Mouse (Mus musculus) intestine, embryonic 15.5 days (tissue): ENCODE measurements around the gene Il1rl2. TPM values are rescaled to one million over a fixed set of nuclear protein-coding genes. Genes with fewer than 3 reads are reported as not detected.

ENCODE experiments used
- ATAC-seq: fragments of 200-750 bp; cut with Nextera tagmentation; 2 replicates; pipeline ENCODE4 v1.8.0; 2017; ENCODE audit warnings: moderate TSS enrichment, moderate library complexity
- H3K27ac ChIP-seq: fragments of 300-500 bp; sonication (generic); 2 replicates; pipeline ENCODE4 v1.5.1; 2015; ENCODE audit warnings: mild to moderate bottlenecking, inconsistent platforms
- H3K27me3 ChIP-seq: fragments of 300-500 bp; sonication (generic); replicated peaks from 2 replicates; pipeline ENCODE4 v1.6.1; 2015; ENCODE audit warnings: inconsistent platforms
- H3K36me3 ChIP-seq: fragments of 300-500 bp; sonication (generic); 2 replicates; pipeline ENCODE4 v1.6.1; 2015; ENCODE audit warnings: inconsistent platforms
- H3K4me1 ChIP-seq: fragments of 300-500 bp; sonication (generic); replicated peaks from 2 replicates; pipeline ENCODE4 v1.6.1; 2015; ENCODE audit warnings: inconsistent platforms
- H3K4me2 ChIP-seq: fragments of 300-500 bp; sonication (generic); replicated peaks from 2 replicates; pipeline ENCODE4 v1.6.1; 2015; ENCODE audit warnings: mild to moderate bottlenecking, inconsistent platforms
- H3K4me3 ChIP-seq: fragments of 300-500 bp; sonication (generic); replicated peaks from 2 replicates; pipeline ENCODE4 v1.5.1; 2015; ENCODE audit warnings: inconsistent platforms
- H3K9ac ChIP-seq: fragments of 300-500 bp; sonication (generic); 2 replicates; pipeline ENCODE4 v1.6.1; 2015; ENCODE audit warnings: inconsistent platforms
- H3K9me3 ChIP-seq: fragments of 300-500 bp; sonication (generic); 2 replicates; pipeline ENCODE4 v1.6.1; 2016; ENCODE audit warnings: inconsistent platforms
- WGBS: fragments of 180-500 bp; shearing (Covaris S2); methylation state at CpG from one replicate; pipeline ENCODE4 v1.1.7; 2015; 5-methylcytosine and 5-hydroxymethylcytosine counted together
- polyA plus RNA-seq: library from polyadenylated mRNA; unstranded; fragments of >200 nt; fragmentation: Nextera tagmentation; extraction: Ambion mirVana; gene quantifications from 2 replicates; pipeline ENCODE4 v1.2.1, GENCODE M21; 2015

Il1rl2 gene
- polyA plus RNA-seq, 1 experiment from 2014 or later: 5.3 TPM

GRCm38 (mm10) chr1:40358771-40359181 lies 34.4 kb downstream of the Il1rl2 start:
- WGBS: 56% methylated on average over 4 of the region's 4 CpGs
- H3K4me1 ChIP-seq: peaks cover 2% of the 10 kb centered on the region; the same call in 1 of the 2 replicates
- no peak overlapping the region for H3K9ac ChIP-seq
- no peak overlapping the region for H3K4me2 ChIP-seq
- no peak for ATAC-seq
- no peaks in the 10 kb centered on the region for H3K27me3 ChIP-seq
- H3K36me3 ChIP-seq: no peaks in the 10 kb centered on the region
- no peaks in the 10 kb centered on the region for H3K9me3 ChIP-seq
- H3K27ac ChIP-seq: no peak overlapping the region
- no peak overlapping the region for H3K4me3 ChIP-seq

GRCm38 (mm10) chr1:40359731-40360130 lies 35.3 kb downstream of the Il1rl2 start:
- H3K4me3 ChIP-seq: no peak overlapping the region
- H3K4me1 ChIP-seq: peaks cover 2% of the 10 kb centered on the region; the same call in 1 of the 2 replicates
- H3K27ac ChIP-seq: no peak overlapping the region
- ATAC-seq: no peak
- 36% methylated on average over 2 of the region's 2 CpGs for WGBS
- no peak overlapping the region for H3K4me2 ChIP-seq
- no peaks in the 10 kb centered on the region for H3K9me3 ChIP-seq
- H3K27me3 ChIP-seq: no peaks in the 10 kb centered on the region
- no peaks in the 10 kb centered on the region for H3K36me3 ChIP-seq
- H3K9ac ChIP-seq: no peak overlapping the region

GRCm38 (mm10) chr1:40360969-40361368 lies 36.6 kb downstream of the Il1rl2 start:
- H3K4me3 ChIP-seq: no peak overlapping the region
- no peaks in the 10 kb centered on the region for H3K36me3 ChIP-seq
- no peak for ATAC-seq
- H3K4me2 ChIP-seq: no peak overlapping the region
- H3K9me3 ChIP-seq: no peaks in the 10 kb centered on the region
- peaks cover 2% of the 10 kb centered on the region; the same call in 1 of the 2 replicates for H3K4me1 ChIP-seq
- no peaks in the 10 kb centered on the region for H3K27me3 ChIP-seq
- H3K9ac ChIP-seq: no peak overlapping the region
- no peak overlapping the region for H3K27ac ChIP-seq
- WGBS: 68% methylated on average over 7 of the region's 7 CpGs

- Histone ChIP-seq H3K4me3 (no peak overlapping the region), H3K9ac (no peak overlapping the region), H3K27me3 (no peaks in the 10 kb centered on the region), H3K36me3 (no peaks in the 10 kb centered on the region), H3K9me3 (no peaks in the 10 kb centered on the region), H3K27ac (no peak overlapping the region), H3K4me1 (0 out of 2 replicates have a peak, but pooled peaks cover 2% of the 10 kb centered on the region), H3K4me2 (no peak overlapping the region)
- WGBS: 62% methylated on average over 1 of the region's 1 CpGs
- no peak for ATAC-seq
These were observed 37.2 kb downstream of the Il1rl2 start for GRCm38 (mm10) chr1:40361596-40361995.

GRCm38 (mm10) chr1:40362784-40363183 lies 38.4 kb downstream of the Il1rl2 start:
- no peak overlapping the region for H3K4me3 ChIP-seq
- no peak overlapping the region for H3K4me2 ChIP-seq
- H3K36me3 ChIP-seq: no peaks in the 10 kb centered on the region
- no peak overlapping the region for H3K27ac ChIP-seq
- ATAC-seq: no peak
- no peaks in the 10 kb centered on the region for H3K9me3 ChIP-seq
- no peak overlapping the region for H3K9ac ChIP-seq
- H3K27me3 ChIP-seq: no peaks in the 10 kb centered on the region
- H3K4me1 ChIP-seq: 0 out of 2 replicates have a peak, but pooled peaks cover 2% of the 10 kb centered on the region
- 67% methylated on average over 11 of the region's 11 CpGs for WGBS

GRCm38 (mm10) chr1:40372951-40373350 lies 48.5 kb downstream of the Il1rl2 start:
- H3K9ac ChIP-seq: no peak overlapping the region
- ATAC-seq: no peak
- H3K4me1 ChIP-seq: no peaks in the 10 kb centered on the region
- no peak overlapping the region for H3K4me3 ChIP-seq
- H3K4me2 ChIP-seq: no peak overlapping the region
- H3K27ac ChIP-seq: no peak overlapping the region
- WGBS: 50% methylated on average over 3 of the region's 3 CpGs
- no peaks in the 10 kb centered on the region for H3K9me3 ChIP-seq
- no peaks in the 10 kb centered on the region for H3K36me3 ChIP-seq
- no peaks in the 10 kb centered on the region for H3K27me3 ChIP-seq

- no peak overlapping the region for H3K4me2 ChIP-seq
- no peaks in the 10 kb centered on the region for H3K9me3 ChIP-seq
- H3K36me3 ChIP-seq: no peaks in the 10 kb centered on the region
- ATAC-seq: no peak
- H3K4me3 ChIP-seq: no peak overlapping the region
- no peak overlapping the region for H3K27ac ChIP-seq
- 65% methylated on average over 4 of the region's 4 CpGs for WGBS
- H3K4me1 ChIP-seq: no peaks in the 10 kb centered on the region
- no peak overlapping the region for H3K9ac ChIP-seq
- H3K27me3 ChIP-seq: no peaks in the 10 kb centered on the region
These were observed 50.7 kb downstream of the Il1rl2 start for GRCm38 (mm10) chr1:40375148-40375547.

- 47% methylated on average over 7 of the region's 7 CpGs for WGBS
- Histone ChIP-seq H3K9me3 (no peaks in the 10 kb centered on the region), H3K27me3 (no peaks in the 10 kb centered on the region), H3K27ac (no peak overlapping the region), H3K4me2 (no peak overlapping the region), H3K36me3 (no peaks in the 10 kb centered on the region), H3K4me1 (no peaks in the 10 kb centered on the region), H3K4me3 (no peak overlapping the region), H3K9ac (no peak overlapping the region)
- ATAC-seq: no peak
These were observed 52.3 kb downstream of the Il1rl2 start for GRCm38 (mm10) chr1:40376745-40377144.

GRCm38 (mm10) chr1:40378794-40379193 lies 54.4 kb downstream of the Il1rl2 start:
- no peak overlapping the region for H3K4me3 ChIP-seq
- no peak overlapping the region for H3K4me2 ChIP-seq
- H3K9ac ChIP-seq: no peak overlapping the region
- no peak for ATAC-seq
- 15% methylated on average over 8 of the region's 8 CpGs for WGBS
- H3K27ac ChIP-seq: no peak overlapping the region
- H3K9me3 ChIP-seq: no peaks in the 10 kb centered on the region
- no peaks in the 10 kb centered on the region for H3K36me3 ChIP-seq
- H3K4me1 ChIP-seq: no peaks in the 10 kb centered on the region
- no peaks in the 10 kb centered on the region for H3K27me3 ChIP-seq

- Histone ChIP-seq H3K9me3 (no peaks in the 10 kb centered on the region), H3K27ac (no peak overlapping the region), H3K4me1 (no peaks in the 10 kb centered on the region), H3K4me3 (no peak overlapping the region), H3K36me3 (no peaks in the 10 kb centered on the region), H3K4me2 (no peak overlapping the region), H3K27me3 (no peaks in the 10 kb centered on the region), H3K9ac (no peak overlapping the region)
- no peak for ATAC-seq
- WGBS: 53% methylated on average over 6 of the region's 6 CpGs
These were observed 55.7 kb downstream of the Il1rl2 start for GRCm38 (mm10) chr1:40380111-40380510.

GRCm38 (mm10) chr1:40380990-40381389 lies 56.6 kb downstream of the Il1rl2 start:
- Histone ChIP-seq H3K4me2 (no peak overlapping the region), H3K27ac (no peak overlapping the region), H3K4me3 (no peak overlapping the region), H3K36me3 (no peaks in the 10 kb centered on the region), H3K9me3 (no peaks in the 10 kb centered on the region), H3K9ac (no peak overlapping the region), H3K4me1 (no peaks in the 10 kb centered on the region), H3K27me3 (no peaks in the 10 kb centered on the region)
- WGBS: 83% methylated on average over 11 of the region's 11 CpGs
- ATAC-seq: no peak

- no peak overlapping the region for H3K4me3 ChIP-seq
- H3K27me3 ChIP-seq: no peaks in the 10 kb centered on the region
- H3K4me2 ChIP-seq: no peak overlapping the region
- no peaks in the 10 kb centered on the region for H3K4me1 ChIP-seq
- no peak for ATAC-seq
- no peaks in the 10 kb centered on the region for H3K36me3 ChIP-seq
- 80% methylated on average over 5 of the region's 5 CpGs for WGBS
- no peak overlapping the region for H3K27ac ChIP-seq
- H3K9me3 ChIP-seq: no peaks in the 10 kb centered on the region
- H3K9ac ChIP-seq: no peak overlapping the region
These were observed 58.4 kb downstream of the Il1rl2 start for GRCm38 (mm10) chr1:40382841-40383240.

- 88% methylated on average over 8 of the region's 8 CpGs for whole genome bisulfite sequencing
- Histone ChIP-seq H3K9me3 (no peaks in the 10 kb centered on the region), H3K9ac (no peak overlapping the region), H3K27me3 (no peaks in the 10 kb centered on the region), H3K36me3 (no peaks in the 10 kb centered on the region), H3K4me2 (no peak overlapping the region), H3K4me1 (no peaks in the 10 kb centered on the region), H3K4me3 (no peak overlapping the region), H3K27ac (no peak overlapping the region)
- no peak for ATAC-seq
These were observed 60.6 kb downstream of the Il1rl2 start for GRCm38 (mm10) chr1:40384931-40385545.
